Mouse (Mus musculus): ENCODE measurements at regions not wholly inside any gene's neighbourhood (a gene's known extent, or its start where the extent isn't known, plus 50 kb on each side); places are given as distances from the start of the nearest gene placed in this dataset.

DNA sequence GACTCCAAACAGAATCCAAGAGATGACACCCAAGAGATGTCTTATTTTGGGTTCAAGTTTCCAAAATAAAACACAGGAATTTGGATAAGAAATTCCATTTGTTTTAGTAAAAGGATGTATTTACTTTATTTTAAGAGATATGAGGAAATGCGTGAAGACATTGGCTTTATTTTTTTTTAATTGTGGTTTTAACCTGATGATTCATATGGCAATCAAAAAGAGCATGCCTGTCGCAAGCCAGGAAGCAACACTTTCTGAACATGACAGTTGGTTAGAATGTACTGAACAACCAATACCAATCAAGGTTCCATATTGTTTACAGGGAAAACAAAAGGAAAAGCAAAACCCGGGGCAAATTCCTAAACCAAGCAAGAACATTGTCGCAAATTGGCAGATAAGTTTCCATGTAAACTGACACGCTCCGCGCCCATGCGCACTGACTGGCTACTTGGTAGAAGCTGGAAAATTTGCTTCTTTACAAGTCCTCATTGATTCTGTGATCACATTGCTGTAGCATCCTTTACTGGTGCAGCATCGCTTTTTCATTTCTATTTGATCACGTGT, 181.4 kb upstream of the BC052040 start:
- no peak for ATAC-seq (replicated peaks; ENCODE audit: poor library complexity)

DNA sequence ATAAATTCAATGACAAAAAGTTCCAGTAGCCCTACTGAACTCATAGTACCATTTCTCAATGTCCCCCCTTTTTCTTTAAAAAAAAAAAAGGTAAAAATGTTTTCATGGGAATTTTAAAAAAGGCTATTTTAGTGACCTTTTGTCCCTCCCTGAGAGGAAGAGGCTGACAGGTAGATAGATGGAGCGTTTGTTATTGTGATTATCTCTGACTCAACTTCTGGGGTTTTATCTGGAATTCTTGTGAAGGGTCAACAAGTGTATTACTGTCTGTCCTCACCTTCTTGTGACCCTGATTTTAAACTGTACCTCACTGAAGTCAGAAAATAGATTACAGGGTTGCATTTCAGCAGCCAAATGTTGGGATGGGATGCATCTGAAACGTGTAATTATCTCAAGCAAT, 179.3 kb upstream of the BC052040 start:
- ATAC-seq (replicated peaks; ENCODE audit: poor library complexity): no peak

DNA sequence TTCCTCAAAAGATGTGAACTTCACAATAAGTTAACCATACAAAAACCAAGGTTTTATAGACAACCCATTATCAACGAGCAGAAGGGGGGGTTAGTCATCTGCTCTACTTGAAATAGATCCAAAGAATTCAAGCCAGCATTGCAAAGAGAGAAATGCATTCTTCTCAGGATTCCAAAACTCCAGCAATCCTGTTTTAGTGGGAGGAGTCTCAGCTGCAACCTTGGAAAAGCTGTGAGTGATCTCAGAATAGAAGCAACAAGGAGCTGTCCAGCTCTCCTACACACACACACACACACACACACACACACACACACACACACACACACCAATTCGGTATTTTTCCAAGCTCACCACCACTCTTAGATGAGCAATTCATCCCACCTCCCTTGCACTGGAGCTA, 149.0 kb upstream of the BC052040 start:
- no peak for ATAC-seq (replicated peaks; ENCODE audit: poor library complexity)

DNA sequence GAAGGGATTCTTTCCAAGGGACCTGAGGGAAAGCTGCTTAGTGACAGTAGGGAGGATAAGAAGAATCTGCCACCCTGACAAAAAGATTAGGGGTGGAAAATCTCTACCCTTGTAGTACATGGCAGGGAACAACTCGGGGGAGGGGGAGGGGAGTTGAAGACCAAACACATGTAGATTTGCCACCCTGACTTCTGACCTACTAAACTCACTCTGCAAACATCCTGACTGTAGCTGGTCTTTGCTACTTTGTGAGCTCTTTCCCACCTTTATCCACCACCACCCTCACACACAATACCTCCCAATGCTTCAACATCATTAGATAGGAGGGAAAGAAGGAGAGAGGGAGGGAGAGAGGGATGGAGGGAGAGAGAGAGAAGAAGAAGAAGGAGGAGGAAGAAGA, 140.4 kb upstream of the BC052040 start:
- no peak for ATAC-seq (replicated peaks; ENCODE audit: poor library complexity)

DNA sequence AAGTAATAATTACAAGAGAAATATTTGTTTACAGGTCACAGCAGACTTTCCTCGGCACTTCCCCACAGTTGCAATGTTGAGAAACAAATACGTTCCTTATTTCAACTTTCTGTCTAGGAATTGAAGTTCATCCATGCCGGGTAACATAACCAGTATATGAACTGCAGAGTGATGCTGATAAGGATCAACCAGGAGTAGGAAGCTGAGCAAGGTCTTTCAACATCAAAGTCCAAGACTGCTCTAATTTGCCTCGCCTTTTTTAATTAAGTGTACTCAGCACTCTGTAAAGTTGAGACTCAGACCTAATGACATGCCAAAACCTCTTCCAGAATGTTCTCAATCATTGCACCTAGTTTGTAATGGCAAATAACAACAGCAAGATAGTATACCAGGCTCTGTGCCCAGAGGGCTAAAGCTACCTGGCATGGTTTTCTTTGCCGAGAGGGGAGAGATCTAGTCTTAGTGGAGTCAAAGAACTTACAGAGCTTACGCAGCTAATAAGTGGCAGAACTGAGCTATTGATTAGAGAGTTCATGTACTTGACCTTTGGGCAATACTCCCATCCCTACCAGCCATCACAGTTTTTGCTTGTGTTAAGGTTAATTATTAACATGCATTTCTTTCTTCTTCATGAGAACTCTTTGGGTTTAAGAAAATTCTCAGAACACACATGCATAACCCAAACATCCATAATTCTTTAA, 131.6 kb upstream of the BC052040 start:
- ATAC-seq (replicated peaks; ENCODE audit: poor library complexity): no peak

DNA sequence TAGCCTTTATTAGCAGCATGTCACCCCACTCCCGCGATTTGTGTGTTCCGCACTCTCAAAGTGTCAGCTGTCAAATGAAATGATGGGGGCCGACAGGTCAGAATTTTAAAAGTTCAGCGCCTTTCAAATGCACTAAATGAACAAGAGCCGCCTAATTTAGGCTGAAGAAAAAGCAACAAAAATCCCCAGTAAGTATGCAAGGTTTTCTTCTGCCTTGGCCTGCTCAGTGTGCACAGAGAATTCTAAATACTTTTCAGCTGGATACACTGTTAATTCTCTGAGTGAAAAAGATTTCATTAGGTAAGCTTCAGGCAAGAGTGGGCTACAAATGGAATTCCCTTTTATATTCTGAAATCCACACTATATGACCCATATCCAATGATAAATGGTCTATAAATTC, 125.9 kb upstream of the BC052040 start:
- no peak for ATAC-seq (replicated peaks; ENCODE audit: poor library complexity)

DNA sequence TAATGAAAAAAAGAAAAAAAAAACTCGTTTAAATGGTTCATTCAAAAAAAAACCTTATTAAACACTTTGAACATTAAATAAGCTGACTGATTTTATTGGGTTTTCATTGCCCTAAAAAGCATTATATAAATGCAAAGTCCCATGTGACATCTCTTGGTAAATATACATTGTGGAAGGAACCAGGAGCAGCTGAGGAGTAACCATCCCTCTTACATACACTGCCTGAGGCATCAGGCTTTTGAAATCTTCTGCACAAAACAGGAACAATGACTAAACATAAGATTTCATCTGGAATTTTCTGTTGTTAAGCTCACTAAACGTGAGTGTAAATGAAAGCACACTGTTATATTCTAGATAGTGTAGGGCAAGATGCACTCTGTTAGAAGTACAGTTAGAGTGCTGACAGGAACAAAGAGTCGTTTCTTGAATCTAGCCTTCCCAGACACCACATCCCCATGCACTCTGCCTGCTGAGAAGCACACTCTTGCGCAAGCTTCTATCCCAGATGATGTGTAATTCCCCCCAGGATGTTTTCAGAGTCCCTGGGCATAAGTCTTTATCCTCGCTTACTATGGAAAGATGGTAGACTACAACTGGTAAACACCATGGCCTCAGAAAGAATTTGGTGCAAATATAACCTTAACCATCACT, 125.0 kb upstream of the BC052040 start:
- ATAC-seq (replicated peaks; ENCODE audit: poor library complexity): no peak

DNA sequence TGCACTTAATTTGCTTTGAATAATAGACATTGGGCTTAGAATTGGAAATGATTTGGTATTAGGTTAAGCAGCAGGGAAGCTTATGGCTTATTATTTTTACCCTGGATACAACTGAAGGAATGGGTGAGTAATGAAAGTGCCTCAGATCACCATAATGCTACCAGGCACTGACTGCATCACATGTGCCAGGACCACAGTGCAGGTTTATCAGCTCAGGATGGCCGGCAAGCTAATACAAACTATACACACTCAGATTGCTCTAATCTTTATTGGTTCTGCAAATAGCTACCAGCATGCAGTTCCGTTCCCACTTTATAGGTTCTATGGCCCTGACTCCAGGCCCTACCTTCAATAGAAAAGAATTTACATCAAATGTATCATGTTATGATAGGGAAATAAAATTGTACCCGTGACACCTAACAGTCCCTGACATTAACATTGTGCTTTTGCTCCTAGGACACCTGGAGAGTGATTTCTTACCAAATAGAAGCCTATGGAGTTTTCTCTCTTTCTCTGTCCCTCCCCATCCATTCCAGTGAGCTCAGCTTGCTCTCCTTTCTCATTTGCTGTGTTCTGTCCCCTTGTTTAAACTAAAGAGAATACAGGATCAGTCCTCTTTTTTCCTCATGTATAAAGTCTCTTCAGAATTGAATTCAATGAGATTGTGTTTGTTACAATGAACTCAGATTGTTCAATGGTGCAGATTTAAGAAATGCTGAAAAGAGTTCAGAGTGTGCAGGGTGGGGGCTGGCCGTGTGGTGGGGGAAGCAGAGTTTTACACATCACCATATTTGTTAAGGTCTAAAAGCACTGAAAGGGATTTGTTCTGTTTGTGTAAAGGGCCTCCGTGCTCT, 121.3 kb upstream of the BC052040 start:
- no peak for ATAC-seq (replicated peaks; ENCODE audit: poor library complexity)

DNA sequence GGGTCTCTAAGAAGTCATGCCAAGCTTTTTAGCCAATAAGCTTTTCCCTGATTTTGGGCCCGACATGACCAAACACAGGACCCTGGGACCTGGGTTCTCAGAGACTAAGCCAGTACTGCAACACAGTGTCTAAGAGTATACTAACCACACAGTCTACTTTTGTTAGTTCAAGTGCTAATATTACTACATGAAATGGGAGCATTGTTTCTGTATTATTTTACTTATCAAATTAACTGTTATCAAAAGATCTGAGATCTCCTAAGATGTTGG, 120.7 kb upstream of the BC052040 start:
- ATAC-seq (replicated peaks; ENCODE audit: poor library complexity): no peak

DNA sequence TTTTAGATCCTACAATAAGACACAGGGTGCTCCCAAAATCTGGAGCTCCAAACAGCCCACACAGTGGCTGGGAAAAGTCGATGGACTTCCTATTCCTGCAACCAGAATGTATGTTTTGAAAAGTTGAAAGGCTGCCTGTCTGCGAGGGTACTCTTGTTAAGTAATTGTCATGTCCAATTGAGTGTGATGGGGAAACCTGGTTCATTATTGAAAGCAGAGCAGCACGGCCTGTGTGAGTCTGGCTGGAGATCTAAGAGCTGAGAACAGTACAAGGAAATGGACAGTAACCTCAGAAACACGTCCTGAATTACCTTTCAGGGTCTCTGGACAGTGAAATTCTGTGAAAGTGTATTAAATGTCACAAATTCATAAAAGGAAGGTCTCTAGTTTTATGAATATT, 115.3 kb upstream of the BC052040 start:
- no peak for ATAC-seq (replicated peaks; ENCODE audit: poor library complexity)

DNA sequence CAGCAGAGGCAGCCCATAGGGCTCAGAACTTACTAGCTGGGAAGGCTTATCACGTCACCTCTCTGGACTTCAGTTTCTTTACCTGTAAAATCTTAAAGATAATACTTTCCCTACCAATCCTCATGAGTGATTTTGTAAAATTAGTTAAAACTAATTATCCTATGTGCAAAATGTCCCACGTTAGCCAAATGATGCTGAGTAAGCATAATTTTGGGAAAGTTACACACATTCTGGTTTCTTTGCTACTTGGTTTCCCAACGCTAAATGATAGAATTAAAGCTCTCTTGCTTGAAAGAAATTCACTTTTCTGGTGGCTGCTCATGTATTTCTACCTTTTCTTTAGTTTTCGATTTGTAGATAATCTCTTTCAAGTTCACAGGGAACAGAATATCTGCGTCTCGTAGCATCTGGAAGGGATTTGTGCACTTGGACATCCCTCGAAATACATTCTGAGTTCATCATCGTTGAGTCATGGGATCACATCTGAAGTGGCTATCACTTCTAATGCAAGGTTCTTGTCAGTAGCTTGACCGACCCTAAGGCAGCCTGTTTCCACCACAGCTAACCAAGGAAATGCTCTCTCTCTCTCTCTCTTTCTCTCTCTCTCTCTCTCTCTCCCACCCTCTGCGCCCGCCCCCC, 114.3 kb upstream of the BC052040 start:
- ATAC-seq (replicated peaks; ENCODE audit: poor library complexity): no peak

DNA sequence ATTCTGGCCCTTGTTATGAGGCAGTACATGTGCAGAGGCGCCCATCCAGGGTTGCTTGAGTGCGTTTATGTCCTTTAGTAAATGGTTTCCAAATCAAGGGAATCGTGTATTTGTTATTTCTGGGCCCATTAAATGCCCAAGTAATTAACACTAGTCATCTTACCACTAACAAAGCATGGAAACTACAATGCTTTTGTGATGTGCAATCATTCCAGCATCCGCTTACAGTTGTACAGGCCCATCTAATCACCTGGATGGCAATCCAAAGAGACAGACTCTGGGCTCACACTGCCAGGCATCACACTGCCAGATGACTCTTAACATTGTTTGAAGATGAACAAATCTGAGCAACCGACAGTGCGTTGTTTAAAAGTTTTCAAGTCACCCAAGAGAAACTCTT, 113.6 kb upstream of the BC052040 start:
- ATAC-seq (replicated peaks; ENCODE audit: poor library complexity): no peak

DNA sequence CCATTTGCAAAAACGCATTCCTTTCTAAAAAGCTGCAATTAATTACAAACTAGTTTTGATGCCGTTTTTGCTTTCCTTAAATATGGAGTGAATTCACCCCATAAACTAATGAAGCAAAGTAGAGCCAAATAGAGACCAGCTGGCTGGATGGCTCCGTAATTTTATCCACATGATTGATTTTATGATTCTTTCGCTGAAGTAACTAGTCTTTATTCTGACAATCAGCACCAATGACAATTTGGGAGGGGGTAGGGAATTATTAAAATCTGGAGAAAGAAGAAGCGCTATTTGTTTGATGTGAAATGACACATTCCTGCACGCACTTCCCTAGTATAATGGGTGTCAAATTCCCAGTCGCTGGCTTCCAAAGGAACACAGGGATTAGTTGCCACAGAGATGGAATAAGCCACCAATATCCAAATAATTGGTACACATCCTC, 113.0 kb upstream of the BC052040 start:
- ATAC-seq (replicated peaks; ENCODE audit: poor library complexity): no peak

DNA sequence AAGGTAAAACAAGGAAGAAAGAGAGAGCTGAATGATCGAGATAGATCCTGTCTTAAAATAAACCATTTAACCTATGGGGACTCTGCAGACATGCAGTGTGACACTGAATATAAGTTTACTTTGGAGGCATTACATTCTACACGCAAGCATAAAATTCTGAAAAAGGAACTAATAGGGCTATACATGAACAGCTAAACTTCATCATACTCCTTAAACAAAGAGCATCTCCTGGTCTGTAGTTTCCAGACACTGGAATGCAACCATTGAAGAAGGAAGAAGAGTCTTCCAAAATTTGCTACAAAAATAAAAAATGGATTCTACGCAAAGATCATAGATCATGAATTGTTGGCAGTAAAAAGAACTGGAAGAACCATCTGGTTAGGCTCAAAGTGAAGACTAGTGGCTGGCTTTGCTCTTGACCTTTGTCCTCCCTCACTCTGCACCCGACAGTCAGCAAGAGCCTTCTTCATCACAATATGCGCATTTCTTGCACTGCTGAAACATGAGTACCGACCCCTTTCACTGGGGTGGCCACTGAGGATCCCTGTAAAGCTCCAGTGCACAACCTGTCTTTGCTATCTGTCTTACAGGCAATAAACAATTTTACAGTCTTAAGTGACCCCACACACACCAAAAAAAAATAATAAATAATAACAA, 112.2 kb upstream of the BC052040 start:
- ATAC-seq (replicated peaks; ENCODE audit: poor library complexity): no peak

DNA sequence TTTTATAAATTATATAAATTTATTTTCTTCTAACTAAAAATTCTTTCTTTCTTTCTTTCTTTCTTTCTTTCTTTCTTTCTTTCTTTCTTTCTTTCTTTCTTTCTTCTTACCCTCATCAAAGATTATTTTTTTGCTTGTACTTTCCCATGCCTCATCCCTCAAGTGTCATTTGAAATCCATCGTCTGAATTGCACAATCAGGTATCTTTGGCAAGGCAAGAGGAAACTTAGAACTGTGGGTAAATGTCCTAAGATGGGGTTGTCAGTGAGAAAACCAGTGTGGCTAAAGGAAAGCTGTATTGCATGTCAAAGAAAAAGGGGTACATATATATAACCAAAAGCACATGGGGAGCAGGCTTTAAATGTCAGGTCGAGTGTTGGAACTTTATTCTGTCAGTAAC, 109.1 kb upstream of the BC052040 start:
- no peak for ATAC-seq (replicated peaks; ENCODE audit: poor library complexity)

DNA sequence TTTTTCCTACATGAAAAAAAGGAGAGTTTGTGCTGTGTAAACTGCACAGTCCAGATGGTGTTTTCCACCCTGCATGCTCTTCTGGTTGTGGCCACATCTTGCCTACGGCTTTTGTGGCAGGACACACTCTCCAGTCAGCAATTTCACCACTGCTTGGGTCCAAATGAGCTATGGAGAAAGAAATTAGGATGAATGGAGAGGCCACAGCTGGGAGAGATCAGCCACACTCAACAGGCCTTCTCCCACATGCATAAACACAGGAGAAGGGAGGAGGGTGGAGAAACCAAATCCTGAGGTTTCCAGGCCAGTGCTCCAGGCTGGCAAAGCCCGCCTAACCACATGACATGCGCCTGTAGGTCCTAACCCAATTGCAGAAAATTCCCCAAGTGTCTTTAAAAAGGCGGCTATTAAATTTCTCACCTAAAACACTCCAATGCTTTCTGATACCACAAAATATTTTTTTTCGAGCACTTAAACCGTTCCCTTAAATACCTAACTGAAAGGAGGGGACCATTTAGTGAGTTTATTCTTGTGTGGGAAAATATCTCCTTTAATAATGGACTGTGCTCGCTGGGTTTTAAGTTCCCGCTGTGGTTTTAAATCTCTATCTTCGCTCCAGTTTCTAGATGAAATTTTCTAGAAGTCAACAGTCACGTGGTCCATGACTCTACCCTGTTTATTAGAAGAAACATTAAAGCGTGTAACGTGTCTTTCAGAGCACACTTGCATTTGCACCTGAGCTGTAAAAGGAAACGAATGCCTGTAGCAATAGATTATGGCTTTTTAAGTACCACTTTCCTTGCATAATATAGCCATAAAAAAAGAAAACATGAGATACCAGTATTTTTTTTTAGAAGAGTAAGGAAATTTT, 97.9 kb upstream of the BC052040 start:
- ATAC-seq (replicated peaks; ENCODE audit: poor library complexity): no peak

DNA sequence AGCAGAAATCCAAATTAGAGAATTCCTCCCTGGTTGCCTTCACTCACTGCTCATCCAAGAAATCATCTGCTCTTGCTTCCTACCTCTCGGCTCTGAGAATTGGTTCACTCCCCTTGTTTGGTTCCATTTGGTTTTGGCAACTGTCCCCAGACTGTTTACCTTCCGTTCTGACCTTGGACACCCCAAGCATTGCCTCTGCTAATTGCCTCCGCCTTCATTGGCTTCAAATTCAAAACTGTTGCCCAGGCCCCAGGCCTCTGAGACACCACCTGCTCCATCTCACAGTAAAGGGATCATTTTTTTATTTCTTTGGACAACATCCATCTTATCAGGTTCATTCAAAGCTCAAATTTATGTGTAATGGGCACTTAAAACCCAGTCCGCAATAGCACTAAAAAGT, 93.1 kb upstream of the BC052040 start:
- no peak for ATAC-seq (replicated peaks; ENCODE audit: poor library complexity)

DNA sequence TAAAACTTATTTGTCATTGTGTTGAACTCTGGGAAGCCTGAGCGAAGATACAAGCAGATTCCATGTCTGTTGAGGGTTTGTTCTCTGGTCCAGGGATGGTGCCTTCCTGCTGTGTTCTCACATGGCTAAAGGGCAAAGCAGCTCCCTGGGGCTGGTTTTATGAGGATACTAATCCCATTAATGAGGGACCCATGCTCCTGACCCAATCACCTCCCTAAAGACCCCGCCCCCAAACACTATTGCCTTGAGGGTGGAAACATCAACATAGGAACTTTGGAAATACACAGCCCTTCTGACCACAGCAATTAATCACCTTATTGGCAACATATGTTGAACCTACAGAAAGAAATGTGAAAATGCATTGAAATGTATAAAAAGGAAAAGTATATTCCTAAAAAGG, 88.5 kb upstream of the BC052040 start:
- ATAC-seq (replicated peaks; ENCODE audit: poor library complexity): no peak

DNA sequence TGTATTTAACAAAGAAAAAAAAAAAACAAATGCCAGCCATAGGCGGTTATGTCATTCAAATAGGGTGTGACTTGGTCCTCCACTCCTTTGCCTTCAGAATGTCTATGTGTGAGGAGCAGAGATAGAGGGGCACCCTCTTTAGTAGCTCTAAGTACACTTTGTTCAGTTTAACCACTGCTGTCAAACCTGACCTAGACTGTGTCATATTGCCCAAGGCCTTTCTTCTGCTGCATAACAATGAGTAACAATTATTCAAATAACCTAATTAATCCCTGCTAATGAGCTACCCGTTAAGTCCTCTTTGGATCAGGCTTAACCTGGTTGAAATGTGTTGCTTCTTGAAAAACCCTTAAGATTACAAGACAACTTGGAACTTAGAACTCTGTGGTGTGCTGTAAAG, 81.6 kb upstream of the BC052040 start:
- ATAC-seq (replicated peaks; ENCODE audit: poor library complexity): no peak

DNA sequence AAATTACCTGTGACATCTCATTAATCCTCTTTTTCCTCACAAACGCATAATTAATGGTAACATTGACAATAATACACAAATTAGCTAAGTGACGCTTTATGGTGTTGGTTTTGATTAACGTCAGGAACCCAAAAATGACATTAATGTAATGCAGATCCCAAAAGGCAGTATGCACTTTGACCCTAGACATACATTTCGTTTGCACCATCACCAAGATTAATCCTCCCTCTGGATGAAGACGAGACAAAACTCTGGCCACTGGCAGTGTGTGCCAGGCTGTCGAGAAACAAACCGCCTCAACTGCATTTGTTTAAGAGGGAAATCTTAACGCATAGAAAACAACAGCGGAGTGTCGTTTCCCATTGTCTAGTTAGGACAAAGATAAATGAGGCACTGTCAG, 72.0 kb upstream of the BC052040 start:
- ATAC-seq (replicated peaks; ENCODE audit: poor library complexity): no peak
